Mouse (Mus musculus) heart, adult 2 months (tissue): Measurements from ENCODE around the gene Mtmr11.

Experiments
- CTCF ChIP-seq: fragments of 200-600 bp; IDR thresholded peaks from 2 replicates; pipeline ENCODE4 v1.8.1; 2022; ENCODE audit warnings: antibody characterized with exemption, mild to moderate bottlenecking, moderate library complexity
- EP300 ChIP-seq: fragments of 200-500 bp; IDR thresholded peaks from 2 replicates; pipeline ENCODE4 v1.6.1; 2011; ENCODE audit warnings: low read depth, low read length, control low read depth; ENCODE audit not compliant: insufficient read depth
- POLR2A ChIP-seq: fragments of 200-500 bp; IDR thresholded peaks from 2 replicates; pipeline ENCODE4 v1.6.1; 2011; ENCODE audit warnings: mild to moderate bottlenecking, low read depth, low read length, control low read depth; ENCODE audit not compliant: insufficient read depth

- TF ChIP-seq POLR2A: no peak
- TF ChIP-seq CTCF: no peak
- TF ChIP-seq EP300: no peak
These were observed 11.4 kb downstream of the Mtmr11 start for GRCm38 (mm10) chr3:96173185-96173584.
